Comparison of ENCODE assay signal across 15 mouse cellular contexts in genomic region chr9:113617081-113617480, GRCm38 (mm10).
DNase-seq lines count a peak whose midpoint lies in the region.
"Had no signal": no experiment of that assay in that cellular context is flagged by ENCODE, and none has a peak within 500 bp of the region (broad histone marks: within the 10 kb centered on the region; RNA-seq: fewer than 3 reads in every experiment).

No protein-coding gene starts in this region.

- DNase-seq in heart, adult 11 months, result peak; percentile 77
- DNase-seq in heart, adult 8-10 months (ENCODE audit: low spot score), result no peak
- DNase-seq in right cerebral cortex, postnatal 10 days (ENCODE audit: low spot score in 2 of 2), result peak; percentile 10 to 15
- no peak for DNase-seq in right cerebral cortex, postnatal 4 days
- peak; percentile 15 for DNase-seq in testis, postnatal 10 days (ENCODE audit: low spot score)
- no peak for DNase-seq in testis, postnatal 14 days (ENCODE audit: low spot score)
- DNase-seq: adrenal gland, adult 8-10 months; adrenal gland, postnatal 14 days; adrenal gland, postnatal 36 days; B cell, adult 2 months; cerebellum, adult 11-12 months; cerebellum, adult 2 months; cerebellum, adult 9-10 months; cerebellum, postnatal 10 days; cerebellum, postnatal 25 days had no signal

Comparison
In these comparisons a context has a peak if more than half of its experiments do, and no peak if none do; other contexts are left out.
1. DNase-seq: peak in heart, adult 11 months (single experiment), right cerebral cortex, postnatal 10 days (2 of 2) and testis, postnatal 10 days (single experiment); none in heart, adult 8-10 months (single experiment), right cerebral cortex, postnatal 4 days (single experiment) and testis, postnatal 14 days (single experiment).